ENCODE assay signal across 12 mouse cellular contexts in genomic region chr7:143119826-143120225, GRCm38 (mm10). TPM values are rescaled to one million over a fixed set of nuclear protein-coding genes. Genes with fewer than 3 reads are reported as not detected.
DNase-seq lines count a peak whose midpoint lies in the region; ATAC-seq and TF ChIP-seq lines count a peak whose summit lies in the region.
"Had no signal": no experiment of that assay in that cellular context is flagged by ENCODE, and none has a peak within 500 bp of the region (broad histone marks: within the 10 kb centered on the region; RNA-seq: fewer than 3 reads in every experiment).

No protein-coding gene starts in this region.

- no peak for TF ChIP-seq CTCF in intestine, postnatal 0 days (IDR thresholded peaks at IDR 0.05; ENCODE audit: low read depth)

- H3K4me1 ChIP-seq in heart, embryonic 14.5 days (ENCODE audit: control insufficient read depth in 2 of 2, insufficient read depth in 2 of 2, low read length in 2 of 2), result peaks cover 64 to 73% of the 10 kb centered on the region in 2 experiments
- peaks cover 21% of the 10 kb centered on the region for H3K4me1 ChIP-seq in intestine, postnatal 0 days (replicated peaks; ENCODE audit: control insufficient read depth, insufficient read depth, low read length)

- intact Hi-C loops in heart, postnatal 36 days (cut with DNase I), result no loop called here

- H3K27me3 ChIP-seq in heart, embryonic 14.5 days (ENCODE audit: control insufficient read depth, insufficient read depth, low read length), result no peaks in the 10 kb centered on the region
- no peaks in the 10 kb centered on the region for H3K27me3 ChIP-seq in intestine, postnatal 0 days (replicated peaks; ENCODE audit: control insufficient read depth, insufficient read depth, low read length)

- 0 out of 2 replicates have a peak, but pooled peaks cover 5% of the 10 kb centered on the region for H3K36me3 ChIP-seq in heart, embryonic 14.5 days (ENCODE audit: control insufficient read depth, insufficient read depth, low read length)
- H3K36me3 ChIP-seq in intestine, postnatal 0 days (ENCODE audit: control insufficient read depth, insufficient read depth), result no peaks in the 10 kb centered on the region

- H3K27ac ChIP-seq in heart, embryonic 14.5 days (replicated peaks in 1 of 2; ENCODE audit: control insufficient read depth in 1 of 2, insufficient read depth in 1 of 2, low read depth in 2 of 2, low read length in 2 of 2), result peak overlapping the region; percentile 76 to 96
- H3K27ac ChIP-seq in intestine, postnatal 0 days (ENCODE audit: low read depth, low read length), result peak overlapping the region; percentile 68

- no peak for DNase-seq in heart, postnatal 36 days
- DNase-seq in thymus, postnatal 0 days (ENCODE audit: low spot score), result peak; percentile 39
- no peak for DNase-seq in thymus, adult 18-20 months
- no peak for DNase-seq in spleen, postnatal 4 days (ENCODE audit: low spot score in 2 of 2)
- no peak for DNase-seq in cerebellum, adult 8-10 months
- no peak for DNase-seq in right cerebral cortex, postnatal 10 days (ENCODE audit: low spot score in 2 of 2)
- DNase-seq: cerebellum, adult 2 months had no signal

- no peak overlapping the region for H3K4me2 ChIP-seq in heart, embryonic 14.5 days (ENCODE audit: low read length)
- no peak overlapping the region for H3K4me2 ChIP-seq in intestine, postnatal 0 days (replicated peaks; ENCODE audit: low read depth)

- no peak overlapping the region for H3K9ac ChIP-seq in heart, embryonic 14.5 days (ENCODE audit: low read length)
- H3K9ac ChIP-seq in intestine, postnatal 0 days (ENCODE audit: low read depth, low read length), result no peak overlapping the region

- H3K4me3 ChIP-seq in heart, embryonic 14.5 days (ENCODE audit: control insufficient read depth in 1 of 2, insufficient read depth in 1 of 2, low read depth in 1 of 2, low read length in 2 of 2), result no peak overlapping the region
- H3K4me3 ChIP-seq in intestine, postnatal 0 days (ENCODE audit: low read depth, low read length), result no peak overlapping the region
- H3K4me3 ChIP-seq: erythroblast, embryonic 14.5 days had no signal

- 80% methylated on average over 3 of the region's 3 CpGs for WGBS in heart, embryonic 14.5 days
- 67% methylated on average over 3 of the region's 3 CpGs for WGBS in intestine, postnatal 0 days

- ATAC-seq in heart, embryonic 14.5 days (ENCODE audit: insufficient number of reproducible peaks, insufficient read depth, low FRiP score, low read depth), result no peak
- no peak for ATAC-seq in intestine, postnatal 0 days
- ATAC-seq: CD4-positive, CD25-positive, alpha-beta regulatory T cell, adult 4 months; hindbrain, embryonic 16.5 days had no signal

- peaks cover 2% of the 10 kb centered on the region; the same call in 1 of the 2 replicates for H3K9me3 ChIP-seq in heart, embryonic 14.5 days (ENCODE audit: control insufficient read depth, low read length)
- no peaks in the 10 kb centered on the region for H3K9me3 ChIP-seq in intestine, postnatal 0 days (ENCODE audit: control insufficient read depth)

RNA-seq across cellular contexts. Expression of gene Kcnq1, which starts 13.7 kb away (rescaled TPM):
- 28.1 and 31.1 TPM in 2 replicates for polyA plus RNA-seq in heart, embryonic 14.5 days (2014; fragmentation: Nextera tagmentation; extraction: Ambion mirVana)
- total RNA-seq in heart, postnatal 36 days (2021), result 10 to 100 TPM; 34.3 to 37.1 TPM
- 0.29 and 1.0 TPM in 2 replicates for polyA plus RNA-seq in thymus, postnatal 0 days (2015; fragmentation: Nextera tagmentation; extraction: Ambion mirVana)
- polyA plus RNA-seq in intestine, postnatal 0 days (2015; fragmentation: Nextera tagmentation; extraction: Ambion mirVana), result 10.5 and 13.8 TPM in 2 replicates
- polyA plus RNA-seq: CD4-positive, CD25-positive, alpha-beta regulatory T cell, adult 4 months had no signal

RNA-seq across cellular contexts. Expression of gene Trpm5, which starts 25.4 kb away (rescaled TPM):
- polyA plus RNA-seq in heart, embryonic 14.5 days (2014; fragmentation: Nextera tagmentation; extraction: Ambion mirVana), result 3.9 and 4.4 TPM in 2 replicates
- total RNA-seq in heart, postnatal 36 days (2021), result not detected
- polyA plus RNA-seq in thymus, postnatal 0 days (2015; fragmentation: Nextera tagmentation; extraction: Ambion mirVana), result 0.98 and 1.5 TPM in 2 replicates
- polyA plus RNA-seq in intestine, postnatal 0 days (2015; fragmentation: Nextera tagmentation; extraction: Ambion mirVana), result 0.97 and 1.3 TPM in 2 replicates
- polyA plus RNA-seq: CD4-positive, CD25-positive, alpha-beta regulatory T cell, adult 4 months; erythroblast, embryonic 14.5 days had no signal

RNA-seq across cellular contexts. Expression of gene Tssc4, which starts 50.8 kb away (rescaled TPM):
- 31.3 and 41.1 TPM in 2 replicates for polyA plus RNA-seq in heart, embryonic 14.5 days (2014; fragmentation: Nextera tagmentation; extraction: Ambion mirVana)
- 10 to 100 TPM; 15.3 TPM for total RNA-seq in heart, postnatal 36 days (2021)
- 68.5 and 72.3 TPM in 2 replicates for polyA plus RNA-seq in thymus, postnatal 0 days (2015; fragmentation: Nextera tagmentation; extraction: Ambion mirVana)
- polyA plus RNA-seq in intestine, postnatal 0 days (2015; fragmentation: Nextera tagmentation; extraction: Ambion mirVana), result 32.8 and 34.0 TPM in 2 replicates
